Mouse (Mus musculus) liver, embryonic 14.5 days (tissue): ENCODE measurements at regions not wholly inside any gene's neighbourhood (a gene's known extent, or its start where the extent isn't known, plus 50 kb on each side); places are given as distances from the start of the nearest gene placed in this dataset.

ENCODE experiments used
- ATAC-seq: fragments of 200-750 bp; cut with Nextera tagmentation; 2 replicates; pipeline ENCODE4 v1.8.0; 2017; ENCODE audit warnings: moderate number of reproducible peaks, mild to moderate bottlenecking, moderate library complexity; ENCODE audit not compliant: insufficient read depth
- DNase-seq, 3 experiments: peaks; one replicate each; pipeline ENCODE4 v3.0.0-alpha.2; 2012 to 2013; ENCODE audit warnings: low read depth in 3 of 3, low spot score in 3 of 3
- H3K27ac ChIP-seq: fragments of 300-500 bp; sonication (generic); 2 replicates; pipeline ENCODE4 v1.5.1; 2014; ENCODE audit warnings: moderate library complexity, mild to moderate bottlenecking, control low read depth, inconsistent platforms
- H3K27me3 ChIP-seq: fragments of 300-500 bp; sonication (generic); 2 replicates; pipeline ENCODE4 v1.6.1; 2014; ENCODE audit warnings: mild to moderate bottlenecking, low read length, moderate library complexity; ENCODE audit not compliant: control insufficient read depth, insufficient read depth
- H3K36me3 ChIP-seq: fragments of 300-500 bp; sonication (generic); replicated peaks from 2 replicates; pipeline ENCODE4 v1.6.1; 2014; ENCODE audit warnings: low read depth; ENCODE audit not compliant: control insufficient read depth, insufficient read depth
- H3K4me1 ChIP-seq, 2 experiments: fragments of 200-500 bp in 1 of 2; fragments of 300-500 bp in 1 of 2; sonication (generic) in 1 of 2; replicated peaks; 2 replicates each; pipeline ENCODE4 v1.6.1; 2012 to 2014; ENCODE audit warnings: antibody characterized with exemption in 1 of 2, inconsistent platforms in 1 of 2, low read length in 1 of 2; ENCODE audit not compliant: control insufficient read depth in 2 of 2, insufficient read depth in 2 of 2
- H3K4me2 ChIP-seq: fragments of 300-500 bp; sonication (generic); 2 replicates; pipeline ENCODE4 v1.6.1; 2014; ENCODE audit warnings: low read depth, mild to moderate bottlenecking, control low read depth, moderate library complexity
- H3K4me3 ChIP-seq, 2 experiments: fragments of 200-500 bp in 1 of 2; fragments of 300-500 bp in 1 of 2; sonication (generic) in 1 of 2; 2 replicates each; pipeline ENCODE4 v1.5.1; 2012 to 2014; ENCODE audit warnings: low read depth in 2 of 2, low read length in 2 of 2, mild to moderate bottlenecking in 2 of 2, control low read depth in 1 of 2, inconsistent platforms in 1 of 2, moderate library complexity in 1 of 2; ENCODE audit not compliant: insufficient read depth in 1 of 2
- H3K9ac ChIP-seq: fragments of 300-500 bp; sonication (generic); replicated peaks from 2 replicates; pipeline ENCODE4 v1.6.1; 2014; ENCODE audit warnings: mild to moderate bottlenecking, control low read depth, moderate library complexity
- H3K9me3 ChIP-seq: fragments of 300-500 bp; sonication (generic); 2 replicates; pipeline ENCODE4 v1.6.1; 2016; ENCODE audit warnings: low read length, mixed read lengths; ENCODE audit not compliant: control insufficient read depth
- CTCF ChIP-seq: IDR thresholded peaks from 2 replicates; pipeline ENCODE4 v1.5.1; 2016; ENCODE audit warnings: antibody characterized with exemption, low read depth, control low read depth
- EP300 ChIP-seq: IDR thresholded peaks from 2 replicates; pipeline ENCODE4 v1.6.1; 2016; ENCODE audit warnings: antibody characterized with exemption, low read depth
- WGBS: fragments of 180-500 bp; shearing (Covaris S2); extraction: QIAGEN DNeasy Blood & Tissue Kit; methylation state at CpG from one replicate; pipeline ENCODE4 v1.1.7; 2014; ENCODE audit not compliant: insufficient replicate concordance; 5-methylcytosine and 5-hydroxymethylcytosine counted together

GRCm38 (mm10) chr11:57432299-57432698, 86.1 kb downstream of the Fam114a2 start:
- TF ChIP-seq EP300: no peak
- no peak for TF ChIP-seq CTCF
- no peaks in the 10 kb centered on the region for H3K36me3 ChIP-seq
- no peak overlapping the region for H3K27ac ChIP-seq
- H3K4me3 ChIP-seq: no peak overlapping the region
- 22% methylated on average over 1 of the region's 1 CpGs for WGBS
- DNase-seq (no peak), ATAC-seq (no peak)
- H3K4me1 ChIP-seq: no peaks in the 10 kb centered on the region
- no peaks in the 10 kb centered on the region for H3K9me3 ChIP-seq
- no peak overlapping the region for H3K4me2 ChIP-seq
- no peak overlapping the region for H3K9ac ChIP-seq
- H3K27me3 ChIP-seq: no peaks in the 10 kb centered on the region

DNA sequence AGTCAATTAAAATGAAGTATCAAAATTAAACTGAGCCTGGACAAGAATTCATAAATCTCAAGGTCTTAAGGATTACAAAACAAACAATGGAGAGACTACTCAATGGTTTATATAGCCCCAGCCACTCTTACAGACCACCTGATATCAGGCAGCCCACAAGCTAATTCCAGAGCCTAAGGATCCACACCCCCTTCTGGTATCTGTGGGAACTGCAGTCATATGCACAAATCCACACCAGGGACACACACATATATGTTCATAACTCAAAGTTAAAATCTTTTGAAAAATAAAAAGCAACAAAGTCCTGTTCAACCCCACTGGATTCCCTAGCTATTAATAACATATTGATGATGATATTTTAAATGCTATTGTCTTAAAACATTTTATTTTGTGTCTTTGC, 86.5 kb downstream of the Fam114a2 start:
- Histone ChIP-seq H3K9ac (no peak overlapping the region), H3K4me1 (no peaks in the 10 kb centered on the region), H3K27ac (no peak overlapping the region), H3K9me3 (no peaks in the 10 kb centered on the region), H3K4me3 (no peak overlapping the region), H3K4me2 (no peak overlapping the region), H3K36me3 (no peaks in the 10 kb centered on the region), H3K27me3 (no peaks in the 10 kb centered on the region)
- DNase-seq: no peak
- TF ChIP-seq EP300 (no peak), CTCF (no peak)
- no peak for ATAC-seq

DNA sequence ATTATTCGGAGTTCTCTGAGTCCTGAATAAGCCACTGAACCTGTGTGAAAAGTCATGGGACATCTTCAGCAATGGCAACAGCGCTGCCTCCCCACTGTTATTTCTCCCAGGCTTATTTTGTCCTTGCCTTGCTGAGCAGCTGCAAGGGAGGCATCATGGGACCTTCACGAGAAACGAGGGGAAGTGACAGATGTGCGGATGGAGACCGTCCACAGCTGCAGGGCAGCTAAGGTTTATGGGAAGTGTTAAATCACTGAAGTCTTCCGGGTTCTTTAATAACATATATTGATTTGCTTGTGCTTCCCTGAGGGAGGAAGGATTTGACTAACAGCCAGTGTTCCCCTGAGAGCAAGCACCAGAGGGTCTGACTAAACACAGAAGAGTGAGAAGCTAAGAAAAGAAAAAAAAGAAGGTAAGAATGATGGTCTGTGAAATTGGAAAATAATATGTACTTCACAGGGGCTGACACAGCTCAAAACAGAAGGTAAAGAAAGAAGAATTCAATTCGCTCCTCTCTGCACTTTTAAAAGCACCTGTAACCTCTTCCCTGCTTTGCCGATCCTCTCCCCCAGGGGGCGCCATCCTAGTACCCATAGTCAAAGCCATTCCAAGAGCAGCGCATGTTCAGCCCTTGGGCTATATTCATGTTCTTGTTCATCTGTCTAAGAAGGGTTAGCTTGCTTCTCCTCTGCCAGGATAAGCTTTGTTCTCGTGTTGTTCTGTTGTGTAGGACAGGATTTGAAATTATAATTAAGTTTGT, 92.2 kb downstream of the Fam114a2 start:
- Histone ChIP-seq H3K4me1 (no peaks in the 10 kb centered on the region), H3K27me3 (no peaks in the 10 kb centered on the region), H3K9ac (no peak overlapping the region), H3K4me3 (no peak overlapping the region), H3K4me2 (no peak overlapping the region), H3K9me3 (no peaks in the 10 kb centered on the region), H3K36me3 (no peaks in the 10 kb centered on the region), H3K27ac (no peak overlapping the region)
- TF ChIP-seq EP300: no peak
- peak; percentile 73 for TF ChIP-seq CTCF
- 50% methylated on average over 12 of the region's 12 CpGs for WGBS
- ATAC-seq (no peak), DNase-seq (no peak)

DNA sequence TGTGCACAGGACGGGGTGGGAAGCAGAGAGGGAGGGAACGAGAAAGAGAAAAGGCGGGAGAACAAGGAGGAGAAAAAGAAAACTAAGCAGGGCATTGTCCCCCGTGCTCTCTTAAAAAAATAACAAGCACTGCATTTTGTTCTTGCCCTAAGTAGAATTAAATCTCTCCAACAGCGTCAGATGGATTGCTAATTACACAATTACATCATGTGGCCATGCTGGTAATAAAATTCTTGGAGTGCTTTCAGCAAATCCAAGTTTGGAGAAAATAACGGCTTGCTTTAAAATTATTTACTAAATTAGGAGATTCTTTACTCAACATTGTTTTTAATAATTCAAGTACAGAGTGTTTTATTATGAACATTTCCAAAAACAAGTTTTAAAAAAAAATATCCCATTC, 99.0 kb downstream of the Fam114a2 start:
- no peak for TF ChIP-seq EP300
- no peak for ATAC-seq
- WGBS: 58% methylated on average over 6 of the region's 6 CpGs

DNA sequence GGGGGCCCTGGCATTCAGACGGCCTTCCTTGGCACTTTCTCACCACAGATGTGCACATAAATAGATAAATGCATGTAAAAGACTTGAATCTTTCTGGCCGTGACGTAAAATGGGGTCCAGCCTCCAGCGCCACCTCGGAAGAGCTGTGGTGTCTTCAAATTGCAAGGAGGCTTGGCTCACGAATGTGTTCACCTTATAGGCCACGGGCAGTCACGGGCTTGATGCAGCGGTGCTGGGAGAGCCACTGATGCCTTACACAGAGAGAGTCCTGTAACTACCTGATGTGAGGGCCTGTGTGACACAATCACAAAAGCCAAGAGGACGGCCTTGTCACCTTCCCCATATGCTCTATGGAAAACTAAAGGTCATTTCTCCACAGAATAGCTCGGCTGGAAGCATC, 102.4 kb downstream of the Fam114a2 start:
- H3K4me2 ChIP-seq: no peak overlapping the region
- no peak overlapping the region for H3K4me3 ChIP-seq
- 68% methylated on average over 11 of the region's 11 CpGs for WGBS
- no peaks in the 10 kb centered on the region for H3K9me3 ChIP-seq
- H3K36me3 ChIP-seq: no peaks in the 10 kb centered on the region
- ATAC-seq (no peak), DNase-seq (no peak)
- TF ChIP-seq CTCF (no peak), EP300 (no peak)
- H3K4me1 ChIP-seq: no peaks in the 10 kb centered on the region
- H3K9ac ChIP-seq: no peak overlapping the region
- no peak overlapping the region for H3K27ac ChIP-seq
- H3K27me3 ChIP-seq: no peaks in the 10 kb centered on the region

More for the DNA sequence above, 99.0 kb downstream of the Fam114a2 start:
- no peaks in the 10 kb centered on the region for H3K36me3 ChIP-seq
- DNase-seq: no peak
- H3K27ac ChIP-seq: no peak overlapping the region
- H3K4me1 ChIP-seq: no peaks in the 10 kb centered on the region
- H3K9me3 ChIP-seq: no peaks in the 10 kb centered on the region
- H3K9ac ChIP-seq: no peak overlapping the region
- H3K4me3 ChIP-seq: no peak overlapping the region
- no peaks in the 10 kb centered on the region for H3K27me3 ChIP-seq
- H3K4me2 ChIP-seq: no peak overlapping the region
